Mouse (Mus musculus): Measurements from ENCODE around the gene Ciao2a. TPM values are rescaled to one million over a fixed set of nuclear protein-coding genes. Genes with fewer than 3 reads are reported as not detected.

Gene Ciao2a
- polyA plus RNA-seq, 1 experiment from 2014 or later, result 79.8 TPM

DNA sequence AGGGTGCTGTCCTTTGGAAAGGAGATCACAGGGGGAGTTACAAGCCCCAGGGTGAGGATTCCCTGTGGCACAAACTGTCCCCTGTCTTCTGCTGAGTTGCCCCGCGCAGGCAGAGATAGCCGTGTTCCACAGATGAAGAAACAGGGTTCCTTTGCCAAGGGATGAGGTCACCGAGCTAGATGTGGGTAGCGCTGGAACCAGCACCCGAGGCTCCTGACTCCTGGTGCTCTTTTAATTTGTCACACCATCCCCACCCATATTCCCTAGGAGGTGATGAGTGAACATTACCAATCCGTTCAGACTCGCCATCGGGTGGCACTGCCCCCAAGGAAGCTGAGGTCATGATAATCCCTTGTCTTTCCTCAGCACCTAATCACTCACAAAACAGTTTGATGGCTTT lies 36.6 kb downstream of the Ciao2a start:
- no peaks in the 10 kb centered on the region for H3K36me3 ChIP-seq (ENCODE audit: control insufficient read depth, insufficient read depth, low read length)
- DNase-seq (ENCODE audit: low spot score), result no peak
- ATAC-seq, result no peak
- H3K27ac ChIP-seq (ENCODE audit: low read depth, low read length), result no peak overlapping the region
- WGBS, result 87% methylated on average over 9 of the region's 9 CpGs
- H3K9ac ChIP-seq (ENCODE audit: low read length), result no peak overlapping the region
- H3K4me3 ChIP-seq (ENCODE audit: low read depth, low read length), result no peak overlapping the region
- H3K27me3 ChIP-seq (replicated peaks; ENCODE audit: control insufficient read depth, insufficient read depth, low read length), result no peaks in the 10 kb centered on the region
- no peaks in the 10 kb centered on the region for H3K4me1 ChIP-seq (ENCODE audit: control insufficient read depth, insufficient read depth, low read length)
- no peaks in the 10 kb centered on the region for H3K9me3 ChIP-seq (replicated peaks; ENCODE audit: control insufficient read depth, low read length)
- no peak overlapping the region for H3K4me2 ChIP-seq (ENCODE audit: low read length)

DNA sequence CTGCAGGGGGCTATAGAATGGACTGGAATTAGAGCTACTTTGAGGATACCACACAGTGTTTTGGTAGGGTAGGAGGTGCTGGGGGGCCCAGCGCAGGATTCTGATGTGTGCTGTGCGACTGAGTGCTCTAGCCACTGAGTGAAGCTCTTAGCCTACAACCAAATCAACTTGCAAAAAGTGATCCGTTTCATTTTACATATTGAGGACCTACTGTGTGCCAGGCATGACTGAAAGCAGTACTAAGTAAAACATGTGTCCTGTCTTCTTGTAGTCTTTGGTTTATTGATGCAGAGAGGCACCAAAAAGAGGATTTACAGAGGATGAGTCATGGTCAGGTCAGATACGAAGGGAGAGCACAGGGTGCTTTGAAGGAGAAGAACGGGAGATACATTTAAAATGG lies 40.8 kb downstream of the Ciao2a start:
- WGBS, result 88% methylated on average over 5 of the region's 5 CpGs
- no peak overlapping the region for H3K4me2 ChIP-seq (ENCODE audit: low read length)
- ATAC-seq, result no peak

DNA sequence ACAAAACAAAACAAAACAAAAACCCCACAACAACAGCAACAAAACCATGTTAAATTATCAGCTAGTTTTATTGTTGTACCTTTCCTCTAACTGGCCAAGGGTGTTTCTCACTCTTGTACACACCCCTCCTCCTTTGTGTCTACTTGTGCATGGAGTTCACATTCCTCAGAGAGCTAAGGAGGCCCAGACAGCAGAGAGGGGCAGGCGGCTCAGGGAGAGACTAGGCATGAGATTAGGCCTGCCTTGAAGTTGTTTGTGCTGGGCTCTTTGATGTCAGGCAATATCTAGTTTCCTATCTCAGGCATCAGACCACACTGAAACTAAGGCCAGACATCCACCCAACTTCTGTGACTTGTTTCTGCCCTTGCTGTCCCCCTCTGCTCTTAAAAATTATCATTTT lies 41.8 kb downstream of the Ciao2a start:
- H3K9me3 ChIP-seq (replicated peaks; ENCODE audit: control insufficient read depth, low read length), result no peaks in the 10 kb centered on the region
- no peak overlapping the region for H3K4me3 ChIP-seq (ENCODE audit: low read depth, low read length)
- ATAC-seq (no peak), DNase-seq (ENCODE audit: low spot score) (no peak)
- H3K27ac ChIP-seq (ENCODE audit: low read depth, low read length), result no peak overlapping the region
- 18% methylated on average over 1 of the region's 1 CpGs for WGBS
- no peak overlapping the region for H3K4me2 ChIP-seq (ENCODE audit: low read length)
- H3K36me3 ChIP-seq (ENCODE audit: control insufficient read depth, insufficient read depth, low read length), result no peaks in the 10 kb centered on the region
- peaks cover 5% of the 10 kb centered on the region for H3K4me1 ChIP-seq (ENCODE audit: control insufficient read depth, insufficient read depth, low read length)
- H3K9ac ChIP-seq (ENCODE audit: low read length), result no peak overlapping the region
- no peaks in the 10 kb centered on the region for H3K27me3 ChIP-seq (replicated peaks; ENCODE audit: control insufficient read depth, insufficient read depth, low read length)

More for the DNA sequence above, 40.8 kb downstream of the Ciao2a start:
- Histone ChIP-seq H3K27me3 (replicated peaks; ENCODE audit: control insufficient read depth, insufficient read depth, low read length) (no peaks in the 10 kb centered on the region), H3K9me3 (replicated peaks; ENCODE audit: control insufficient read depth, low read length) (no peaks in the 10 kb centered on the region), H3K4me1 (ENCODE audit: control insufficient read depth, insufficient read depth, low read length) (peaks cover 5% of the 10 kb centered on the region), H3K9ac (ENCODE audit: low read length) (no peak overlapping the region), H3K4me3 (ENCODE audit: low read depth, low read length) (no peak overlapping the region), H3K27ac (ENCODE audit: low read depth, low read length) (no peak overlapping the region), H3K36me3 (ENCODE audit: control insufficient read depth, insufficient read depth, low read length) (no peaks in the 10 kb centered on the region)
- DNase-seq (ENCODE audit: low spot score), result no peak

DNA sequence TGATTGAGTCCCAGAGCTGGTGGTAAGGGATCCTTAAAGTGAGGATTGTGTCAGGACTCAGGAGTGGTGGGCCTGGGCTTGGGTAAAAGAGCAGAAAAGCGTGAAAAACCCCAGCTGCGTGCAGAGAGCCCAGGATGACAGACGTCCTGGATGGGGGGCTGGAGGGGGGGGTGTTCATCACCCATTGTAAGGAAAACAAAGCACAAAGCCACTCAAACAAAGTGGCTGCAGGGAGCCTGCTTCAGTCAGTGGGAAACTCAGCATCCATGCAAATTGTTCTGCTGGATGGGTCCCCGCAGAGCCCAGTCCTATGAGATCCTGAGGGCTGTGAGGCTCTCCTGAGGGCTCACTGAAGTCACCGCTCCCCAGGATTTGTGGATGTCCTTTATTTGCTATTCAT lies 44.1 kb downstream of the Ciao2a start:
- Histone ChIP-seq H3K36me3 (ENCODE audit: control insufficient read depth, insufficient read depth, low read length) (no peaks in the 10 kb centered on the region), H3K9ac (ENCODE audit: low read length) (peak overlapping the region; percentile 25; the same call in 1 of the 2 replicates), H3K27me3 (replicated peaks; ENCODE audit: control insufficient read depth, insufficient read depth, low read length) (no peaks in the 10 kb centered on the region), H3K4me3 (ENCODE audit: low read depth, low read length) (no peak overlapping the region), H3K9me3 (replicated peaks; ENCODE audit: control insufficient read depth, low read length) (no peaks in the 10 kb centered on the region), H3K27ac (ENCODE audit: low read depth, low read length) (0 out of 2 replicates have a peak overlapping the region, but pooled peaks have one; percentile 9), H3K4me2 (ENCODE audit: low read length) (no peak overlapping the region), H3K4me1 (ENCODE audit: control insufficient read depth, insufficient read depth, low read length) (peaks cover 5% of the 10 kb centered on the region)
- 10% methylated on average over 5 of the region's 5 CpGs for WGBS
- peak; percentile 22 for DNase-seq (ENCODE audit: low spot score)
- ATAC-seq, result no peak

- no peak overlapping the region for H3K9ac ChIP-seq (ENCODE audit: low read length)
- WGBS, result 54% methylated on average over 12 of the region's 12 CpGs
Observed at GRCm38 (mm10) chr9:66171275-66171921, 45.0 kb downstream of the Ciao2a start.

DNA sequence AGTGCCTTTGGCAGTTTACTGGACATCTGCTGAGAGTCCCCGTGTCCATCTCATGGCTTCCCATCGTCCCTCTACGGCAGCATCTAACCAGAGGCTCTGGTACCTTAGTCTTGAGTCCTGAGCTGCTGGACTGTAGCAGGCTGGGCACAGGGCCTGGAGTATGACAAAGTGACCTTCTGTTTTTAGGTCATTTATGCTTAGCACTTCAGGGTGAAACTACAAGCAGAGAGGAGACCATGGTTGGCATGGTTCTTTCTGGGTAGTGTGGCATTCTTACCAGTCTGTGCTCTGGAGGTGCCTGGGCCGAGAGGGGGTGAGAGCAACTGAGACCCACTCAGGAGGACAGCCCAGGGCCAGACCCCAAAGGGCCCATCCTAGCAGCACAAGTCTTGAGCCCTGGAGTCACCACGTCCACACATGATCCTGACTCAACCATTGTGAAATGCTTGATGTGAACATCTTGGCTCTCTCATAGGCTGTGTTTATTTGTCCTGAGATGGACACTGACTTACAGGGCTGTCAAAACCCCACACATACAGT lies 47.0 kb downstream of the Ciao2a start:
- H3K4me2 ChIP-seq (ENCODE audit: low read length), result no peak overlapping the region
- no peak overlapping the region for H3K9ac ChIP-seq (ENCODE audit: low read length)
- H3K27ac ChIP-seq (ENCODE audit: low read depth, low read length), result no peak overlapping the region
- no peaks in the 10 kb centered on the region for H3K27me3 ChIP-seq (replicated peaks; ENCODE audit: control insufficient read depth, insufficient read depth, low read length)
- peaks cover 5% of the 10 kb centered on the region for H3K4me1 ChIP-seq (ENCODE audit: control insufficient read depth, insufficient read depth, low read length)
- H3K9me3 ChIP-seq (replicated peaks; ENCODE audit: control insufficient read depth, low read length), result no peaks in the 10 kb centered on the region
- DNase-seq (ENCODE audit: low spot score) (no peak), ATAC-seq (no peak)
- H3K4me3 ChIP-seq (ENCODE audit: low read depth, low read length), result no peak overlapping the region
- 96% methylated on average over 5 of the region's 5 CpGs for WGBS
- H3K36me3 ChIP-seq (ENCODE audit: control insufficient read depth, insufficient read depth, low read length), result no peaks in the 10 kb centered on the region

More at GRCm38 (mm10) chr9:66171275-66171921, 45.0 kb downstream of the Ciao2a start:
- Histone ChIP-seq H3K27ac (ENCODE audit: low read depth, low read length) (no peak overlapping the region), H3K4me3 (ENCODE audit: low read depth, low read length) (no peak overlapping the region), H3K4me2 (ENCODE audit: low read length) (no peak overlapping the region), H3K36me3 (ENCODE audit: control insufficient read depth, insufficient read depth, low read length) (no peaks in the 10 kb centered on the region), H3K27me3 (replicated peaks; ENCODE audit: control insufficient read depth, insufficient read depth, low read length) (no peaks in the 10 kb centered on the region), H3K4me1 (ENCODE audit: control insufficient read depth, insufficient read depth, low read length) (peaks cover 5% of the 10 kb centered on the region), H3K9me3 (replicated peaks; ENCODE audit: control insufficient read depth, low read length) (no peaks in the 10 kb centered on the region)
- DNase-seq (ENCODE audit: low spot score) (no peak), ATAC-seq (no peak)

DNA sequence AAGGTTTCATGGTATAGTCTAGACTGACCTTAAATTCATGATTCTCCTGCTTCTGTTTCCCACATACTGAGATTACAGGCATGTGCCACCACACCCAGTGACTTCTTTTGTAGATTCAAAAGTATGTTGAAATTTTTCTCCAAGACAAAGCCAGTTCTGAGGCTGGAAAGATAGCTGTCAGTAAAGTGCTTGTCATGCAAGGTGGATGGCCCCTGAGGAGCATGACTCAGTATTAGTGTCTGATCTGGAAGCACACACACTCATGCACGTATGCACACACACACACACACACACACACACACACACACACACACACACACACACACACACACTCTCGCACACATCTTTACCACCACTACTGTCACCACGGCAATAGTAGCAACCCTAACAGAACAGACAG lies 48.6 kb downstream of the Ciao2a start:
- H3K4me3 ChIP-seq (ENCODE audit: low read depth, low read length), result no peak overlapping the region
- H3K36me3 ChIP-seq (ENCODE audit: control insufficient read depth, insufficient read depth, low read length), result no peaks in the 10 kb centered on the region
- no peak overlapping the region for H3K4me2 ChIP-seq (ENCODE audit: low read length)
- no peaks in the 10 kb centered on the region for H3K9me3 ChIP-seq (replicated peaks; ENCODE audit: control insufficient read depth, low read length)
- ATAC-seq, result no peak
- 87% methylated on average over 3 of the region's 3 CpGs for WGBS
- no peak overlapping the region for H3K27ac ChIP-seq (ENCODE audit: low read depth, low read length)
- H3K27me3 ChIP-seq (replicated peaks; ENCODE audit: control insufficient read depth, insufficient read depth, low read length), result no peaks in the 10 kb centered on the region
- H3K4me1 ChIP-seq (ENCODE audit: control insufficient read depth, insufficient read depth, low read length), result peaks cover 5% of the 10 kb centered on the region
- DNase-seq (ENCODE audit: low spot score), result no peak
- H3K9ac ChIP-seq (ENCODE audit: low read length), result no peak overlapping the region

- no peak for ATAC-seq
- WGBS, result 10% methylated on average over 1 of the region's 1 CpGs
Observed at GRCm38 (mm10) chr9:66177975-66178374, 51.6 kb downstream of the Ciao2a start.

GRCm38 (mm10) chr9:66179795-66180194 lies 53.4 kb downstream of the Ciao2a start:
- 92% methylated on average over 6 of the region's 6 CpGs for WGBS
- H3K4me3 ChIP-seq (ENCODE audit: low read depth, low read length), result no peak overlapping the region
- no peak overlapping the region for H3K4me2 ChIP-seq (ENCODE audit: low read length)
- ATAC-seq (no peak), DNase-seq (ENCODE audit: low spot score) (no peak)
- no peaks in the 10 kb centered on the region for H3K4me1 ChIP-seq (ENCODE audit: control insufficient read depth, insufficient read depth, low read length)
- H3K9ac ChIP-seq (ENCODE audit: low read length), result no peak overlapping the region
- H3K27me3 ChIP-seq (replicated peaks; ENCODE audit: control insufficient read depth, insufficient read depth, low read length), result no peaks in the 10 kb centered on the region
- H3K27ac ChIP-seq (ENCODE audit: low read depth, low read length), result no peak overlapping the region
- H3K36me3 ChIP-seq (ENCODE audit: control insufficient read depth, insufficient read depth, low read length), result no peaks in the 10 kb centered on the region
- no peaks in the 10 kb centered on the region for H3K9me3 ChIP-seq (replicated peaks; ENCODE audit: control insufficient read depth, low read length)

More at GRCm38 (mm10) chr9:66177975-66178374, 51.6 kb downstream of the Ciao2a start:
- no peaks in the 10 kb centered on the region for H3K4me1 ChIP-seq (ENCODE audit: control insufficient read depth, insufficient read depth, low read length)
- H3K27me3 ChIP-seq (replicated peaks; ENCODE audit: control insufficient read depth, insufficient read depth, low read length), result no peaks in the 10 kb centered on the region
- H3K9me3 ChIP-seq (replicated peaks; ENCODE audit: control insufficient read depth, low read length), result no peaks in the 10 kb centered on the region
- no peak overlapping the region for H3K27ac ChIP-seq (ENCODE audit: low read depth, low read length)
- no peaks in the 10 kb centered on the region for H3K36me3 ChIP-seq (ENCODE audit: control insufficient read depth, insufficient read depth, low read length)
- H3K4me2 ChIP-seq (ENCODE audit: low read length), result no peak overlapping the region
- H3K4me3 ChIP-seq (ENCODE audit: low read depth, low read length), result no peak overlapping the region
- no peak overlapping the region for H3K9ac ChIP-seq (ENCODE audit: low read length)
- no peak for DNase-seq (ENCODE audit: low spot score)

Measured in forebrain, embryonic 14.5 days (tissue).